ENCODE assay signal across 8 mouse cellular contexts in the genomic region with DNA sequence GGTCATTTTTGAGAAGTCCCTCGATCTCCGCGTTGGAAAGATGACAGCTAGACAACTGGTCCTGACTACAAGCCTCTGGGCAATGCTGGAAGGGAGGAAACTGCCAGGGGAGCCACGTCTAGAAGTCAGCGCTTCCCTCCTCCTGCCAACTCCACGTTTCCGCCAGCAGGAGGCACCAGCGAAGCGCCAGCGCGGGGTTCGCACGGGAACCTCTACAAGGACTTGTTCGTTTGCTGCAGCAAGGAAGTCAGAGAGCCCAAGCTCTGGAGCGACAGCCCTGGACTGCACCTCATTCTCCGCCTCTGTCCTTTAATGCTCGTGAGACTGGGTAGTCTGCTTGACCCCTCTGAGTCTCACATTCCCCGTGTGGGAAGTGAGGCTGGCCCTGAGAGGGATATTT. TPM values are rescaled to one million over a fixed set of nuclear protein-coding genes. Genes with fewer than 3 reads are reported as not detected.
A peak's percentile ranks its signal among the peaks of the same experiment; 100 is the strongest.
DNase-seq lines count a peak whose midpoint lies in the region; ATAC-seq and TF ChIP-seq lines count a peak whose summit lies in the region.

No protein-coding gene starts in this region.

- no peak for DNase-seq in Patski (ENCODE audit: low read depth, low spot score)
- DNase-seq in cerebellum, adult 9-11 months = peak; percentile 25
- DNase-seq in frontal cortex, postnatal 10 days (ENCODE audit: low spot score in 2 of 2) = peak; percentile 37 to 72
- DNase-seq in hindbrain, embryonic 11.5 days (ENCODE audit: low spot score) = peak; percentile 88
- peak; percentile 80 to 83 for DNase-seq in layer of hippocampus, postnatal 10 days (ENCODE audit: low spot score in 2 of 2)
- peak; percentile 89 for DNase-seq in lung, postnatal 14 days
- peak; percentile 90 for DNase-seq in retina, postnatal 1 day
- DNase-seq in urinary bladder, adult 18-20 months (ENCODE audit: low spot score in 2 of 2) = peak; percentile 53 to 79

- 0 out of 2 replicates have a peak overlapping the region, but pooled peaks have one; percentile 24 for H3K9ac ChIP-seq in hindbrain, embryonic 11.5 days (ENCODE audit: low read depth, low read length)

- no peaks in the 10 kb centered on the region; the same call in 1 of the 2 replicates for H3K4me1 ChIP-seq in hindbrain, embryonic 11.5 days (replicated peaks; ENCODE audit: control insufficient read depth, insufficient read depth, low read length)

- POLR2A ChIA-PET in Patski (lab: Charles Lee) = no interaction called here

- in situ Hi-C loops in Patski (cut with MboI; ENCODE audit: low pct_unique_long_range_greater_than_20kb) = loop anchor here (5.0 kb wide), 1 partner anchor 72 kb away; a partner anchor contains a TSS

- WGBS in hindbrain, embryonic 11.5 days = under 1% methylated on average over 18 of the region's 18 CpGs

- H3K36me3 ChIP-seq in hindbrain, embryonic 11.5 days (ENCODE audit: control insufficient read depth, insufficient read depth, low read length) = no peaks in the 10 kb centered on the region

- no peak overlapping the region for H3K4me2 ChIP-seq in hindbrain, embryonic 11.5 days (replicated peaks; ENCODE audit: low read depth, low read length)

- ATAC-seq in Patski = no peak
- peak; percentile 19; the same call in 1 of the 2 replicates for ATAC-seq in hindbrain, embryonic 11.5 days (ENCODE audit: low FRiP score)

- no peaks in the 10 kb centered on the region for H3K9me3 ChIP-seq in hindbrain, embryonic 11.5 days (ENCODE audit: control insufficient read depth, low read length)

- TF ChIP-seq CTCF in Patski (IDR thresholded peaks at IDR 0.05) = peak; percentile 41

- H3K27ac ChIP-seq in hindbrain, embryonic 11.5 days (ENCODE audit: low read depth, low read length) = no peak overlapping the region

- H3K27me3 ChIP-seq in Patski = no peaks in the 10 kb centered on the region
- H3K27me3 ChIP-seq in hindbrain, embryonic 11.5 days (ENCODE audit: control insufficient read depth, insufficient read depth, low read length) = no peaks in the 10 kb centered on the region

- H3K4me3 ChIP-seq in hindbrain, embryonic 11.5 days (ENCODE audit: low read depth, low read length) = no peak overlapping the region

- CTCF ChIA-PET in Patski (lab: Charles Lee) = interaction anchor here (0.7 to 1.8 kb wide), 5 partner anchors 24 to 78 kb away, joined by 3 to 4 read pairs (median 3); a partner anchor contains a TSS

RNA-seq across cellular contexts. Expression of a gene that starts 16.7 kb away (rescaled TPM):
- 665 TPM for polyA plus RNA-seq in Patski (2021)
- polyA plus RNA-seq in hindbrain, embryonic 11.5 days (2014; fragmentation: Nextera tagmentation; extraction: Ambion mirVana) = 350 and 354 TPM in 2 replicates
- total RNA-seq in layer of hippocampus, postnatal 10 days (2021) = 100 to 1,000 TPM; 322 to 405 TPM

RNA-seq across cellular contexts. Expression of a gene that starts 48.4 kb away (rescaled TPM):
- 22.6 TPM for polyA plus RNA-seq in Patski (2021)
- 38.2 and 42.8 TPM in 2 replicates for polyA plus RNA-seq in hindbrain, embryonic 11.5 days (2014; fragmentation: Nextera tagmentation; extraction: Ambion mirVana)
- total RNA-seq in layer of hippocampus, postnatal 10 days (2021) = 10 to 100 TPM; 32.5 to 33.6 TPM
